Comparison of ENCODE assay signal across 8 mouse cellular contexts in genomic region chr4:135931832-135932231, GRCm38 (mm10). TPM values are rescaled to one million over a fixed set of nuclear protein-coding genes. Genes with fewer than 3 reads are reported as not detected.
DNase-seq lines count a peak whose midpoint lies in the region; ATAC-seq and TF ChIP-seq lines count a peak whose summit lies in the region.

No protein-coding gene starts in this region.

- H3K79me3 ChIP-seq in C2C12 (ENCODE audit: low read depth), result no peaks in the 10 kb centered on the region

- peak; percentile 32 for DNase-seq in heart, postnatal 0 days (ENCODE audit: low spot score)
- DNase-seq in heart, adult 9 months (ENCODE audit: low spot score in 2 of 2), result no peak
- peak; percentile 21 for DNase-seq in lung, postnatal 25 days (ENCODE audit: low spot score)
- no peak for DNase-seq in right cerebral cortex, postnatal 36 days (ENCODE audit: low spot score in 2 of 2)
- DNase-seq in right cerebral cortex, adult 18-20 months, result no peak
- DNase-seq in left cerebral cortex, adult 9 months (ENCODE audit: low spot score in 2 of 2), result no peak

- peak; percentile 71 for TF ChIP-seq CTCF in heart, postnatal 0 days (IDR thresholded peaks at IDR 0.05; ENCODE audit: low read depth)
- peak; percentile 28 for TF ChIP-seq CTCF in C2C12 (IDR thresholded peaks at IDR 0.05; ENCODE audit: control insufficient read depth, insufficient read depth, insufficient read length)

- no peak overlapping the region for H3K4me3 ChIP-seq in heart, postnatal 0 days (ENCODE audit: low read depth, low read length)
- H3K4me3 ChIP-seq in C2C12 (ENCODE audit: insufficient read depth, poor library complexity, severe bottlenecking), result no peak overlapping the region

- no peaks in the 10 kb centered on the region for H3K27me3 ChIP-seq in heart, postnatal 0 days (ENCODE audit: control insufficient read depth, insufficient read depth, low read length)
- H3K27me3 ChIP-seq in C2C12 (ENCODE audit: control insufficient read depth, insufficient read depth, insufficient read length), result no peaks in the 10 kb centered on the region

- TF ChIP-seq EP300 in heart, postnatal 0 days (IDR thresholded peaks at IDR 0.05; ENCODE audit: low read depth), result no peak

- no peak overlapping the region for H3K9ac ChIP-seq in heart, postnatal 0 days (replicated peaks; ENCODE audit: low read depth, low read length)

- 67% methylated on average over 5 of the region's 5 CpGs for WGBS in heart, postnatal 0 days

- H3ac ChIP-seq in C2C12 (ENCODE audit: control insufficient read depth, insufficient read length, low read depth), result no peak overlapping the region

- ATAC-seq in heart, postnatal 0 days (ENCODE audit: insufficient read depth, low read depth), result no peak
- peak; percentile 65 for ATAC-seq in common myeloid progenitor, adult 5-6 weeks (replicated peaks; ENCODE audit: low read depth, poor library complexity, severe bottlenecking)

- H3K4me2 ChIP-seq in heart, postnatal 0 days (ENCODE audit: low read depth, low read length), result no peak overlapping the region

- no peaks in the 10 kb centered on the region for H3K4me1 ChIP-seq in heart, postnatal 0 days (ENCODE audit: control insufficient read depth, insufficient read depth)

- no peaks in the 10 kb centered on the region for H3K9me3 ChIP-seq in heart, postnatal 0 days (replicated peaks; ENCODE audit: control insufficient read depth, low read length)

- H3K79me2 ChIP-seq in C2C12 (ENCODE audit: control insufficient read depth, insufficient read depth), result no peaks in the 10 kb centered on the region

- no peak overlapping the region for H3K27ac ChIP-seq in heart, postnatal 0 days (ENCODE audit: low read depth)

- H3K36me3 ChIP-seq in heart, postnatal 0 days (replicated peaks; ENCODE audit: control insufficient read depth, insufficient read depth, low read length), result peaks cover 32% of the 10 kb centered on the region
- H3K36me3 ChIP-seq in C2C12 (ENCODE audit: control insufficient read depth, insufficient read depth), result no peaks in the 10 kb centered on the region

TF ChIP-seq in C2C12, 6 proteins besides CTCF, POLR2A, EP300 and RAD21:
- no peak for TF ChIP-seq CEBPB (IDR thresholded peaks at IDR 0.05; ENCODE audit: low read depth)
- no peak for TF ChIP-seq MAX (IDR thresholded peaks at IDR 0.05)
- TF ChIP-seq MYOD1 (IDR thresholded peaks at IDR 0.05; ENCODE audit: control insufficient read depth, insufficient read length, low read depth), result no peak
- TF ChIP-seq MYOG (IDR thresholded peaks at IDR 0.05; ENCODE audit: control insufficient read depth, extremely low read depth, insufficient read length), result no peak
- TF ChIP-seq FOSL1 (IDR thresholded peaks at IDR 0.05; ENCODE audit: insufficient read depth, low read length, poor library complexity, severe bottlenecking), result no peak
- no peak for TF ChIP-seq USF1 (IDR thresholded peaks at IDR 0.05; ENCODE audit: low read depth)

RNA-seq across cellular contexts. Expression of gene Fuca1, which starts 11.3 kb away (rescaled TPM):
- total RNA-seq in heart, postnatal 0 days (2014; rRNA removed; ENCODE audit: low replicate concordance), result 24.3 and 30.3 TPM in 2 replicates
- 48.4 and 50.4 TPM in 2 replicates for polyA plus RNA-seq in heart, postnatal 0 days (2015; fragmentation: Nextera tagmentation; extraction: Ambion mirVana)
- polyA plus RNA-seq in C2C12 (2012; fragmentation: generic; extraction: Trizol), result 26.8 TPM
- total RNA-seq in common myeloid progenitor, adult 5-6 weeks (2017), result 70.8 and 71.5 TPM in 2 replicates

RNA-seq across cellular contexts. Expression of gene Hmgcl, which starts 14.4 kb away (rescaled TPM):
- 44.3 and 48.8 TPM in 2 replicates for total RNA-seq in heart, postnatal 0 days (2014; rRNA removed; ENCODE audit: low replicate concordance)
- 97.5 and 101 TPM in 2 replicates for polyA plus RNA-seq in heart, postnatal 0 days (2015; fragmentation: Nextera tagmentation; extraction: Ambion mirVana)
- polyA plus RNA-seq in C2C12 (2012; fragmentation: generic; extraction: Trizol), result 24.3 TPM
- 23.8 and 48.2 TPM in 2 replicates for total RNA-seq in common myeloid progenitor, adult 5-6 weeks (2017)

RNA-seq across cellular contexts. Expression of gene Gale, which starts 31.7 kb away (rescaled TPM):
- total RNA-seq in heart, postnatal 0 days (2014; rRNA removed; ENCODE audit: low replicate concordance), result 6.7 and 18.2 TPM in 2 replicates
- 10.4 and 11.8 TPM in 2 replicates for polyA plus RNA-seq in heart, postnatal 0 days (2015; fragmentation: Nextera tagmentation; extraction: Ambion mirVana)
- 50.7 TPM for polyA plus RNA-seq in C2C12 (2012; fragmentation: generic; extraction: Trizol)
- total RNA-seq in common myeloid progenitor, adult 5-6 weeks (2017), result 4.1 and 4.2 TPM in 2 replicates

RNA-seq across cellular contexts. Expression of gene Cnr2, which starts 36.6 kb away (rescaled TPM):
- total RNA-seq in heart, postnatal 0 days (2014; rRNA removed; ENCODE audit: low replicate concordance), result 0.15 and 0.27 TPM in 2 replicates
- polyA plus RNA-seq in heart, postnatal 0 days (2015; fragmentation: Nextera tagmentation; extraction: Ambion mirVana), result 0.36 and 0.44 TPM in 2 replicates
- not detected for polyA plus RNA-seq in C2C12 (2012; fragmentation: generic; extraction: Trizol)
- total RNA-seq in common myeloid progenitor, adult 5-6 weeks (2017), result 9.4 and 10.9 TPM in 2 replicates

RNA-seq across cellular contexts. Expression of gene Lypla2, which starts 40.6 kb away (rescaled TPM):
- total RNA-seq in heart, postnatal 0 days (2014; rRNA removed; ENCODE audit: low replicate concordance), result 53.0 and 58.4 TPM in 2 replicates
- 63.3 and 66.8 TPM in 2 replicates for polyA plus RNA-seq in heart, postnatal 0 days (2015; fragmentation: Nextera tagmentation; extraction: Ambion mirVana)
- polyA plus RNA-seq in C2C12 (2012; fragmentation: generic; extraction: Trizol), result 70.1 TPM
- 11.0 and 16.1 TPM in 2 replicates for total RNA-seq in common myeloid progenitor, adult 5-6 weeks (2017)

Comparison
In these comparisons a context has a peak if more than half of its experiments do, and no peak if none do; other contexts are left out.
1. DNase-seq: peak in heart, postnatal 0 days (single experiment) and lung, postnatal 25 days (single experiment); none in heart, adult 9 months (0 of 2), right cerebral cortex, postnatal 36 days (0 of 2), right cerebral cortex, adult 18-20 months (single experiment) and left cerebral cortex, adult 9 months (0 of 2).